In genomic region chr7:121466331-121466730, GRCm38 (mm10) we compare ENCODE assay signal across 19 mouse cellular contexts.
DNase-seq lines count a peak whose midpoint lies in the region; ATAC-seq and TF ChIP-seq lines count a peak whose summit lies in the region.
"Had no signal": no experiment of that assay in that cellular context is flagged by ENCODE, and none has a peak within 500 bp of the region (broad histone marks: within the 10 kb centered on the region; RNA-seq: fewer than 3 reads in every experiment).

No protein-coding gene starts in this region.

- no peaks in the 10 kb centered on the region for H3K9me3 ChIP-seq in forebrain, postnatal 0 days (ENCODE audit: low read length)
- H3K9me3 ChIP-seq: embryonic facial prominence, embryonic 13.5 days; forebrain, embryonic 12.5 days; heart, embryonic 13.5 days; hindbrain, embryonic 15.5 days had no signal

- peak; percentile 16 for DNase-seq in adrenal gland, adult 2 months
- no peak for DNase-seq in adrenal gland, adult 18-20 months (ENCODE audit: low spot score in 2 of 2)
- peak; percentile 18 for DNase-seq in cerebellum, adult 9-11 months
- no peak for DNase-seq in cerebellum, adult 11 months
- DNase-seq in adrenal gland, postnatal 10 days, result peak; percentile 43
- DNase-seq in cerebellum, postnatal 10 days, result peak; percentile 44 to 63
- no peak for DNase-seq in retina, embryonic 14.5 days (ENCODE audit: low spot score)
- DNase-seq in forebrain, postnatal 0 days, result no peak
- DNase-seq: gastrocnemius, adult 2 months; gastrocnemius, postnatal 36 days; heart, adult 11 months; heart, postnatal 36 days; kidney, adult 8-10 months had no signal

- H3K4me1 ChIP-seq in forebrain, postnatal 0 days (ENCODE audit: insufficient read depth), result no peaks in the 10 kb centered on the region
- H3K4me1 ChIP-seq: embryonic facial prominence, embryonic 13.5 days; forebrain, embryonic 12.5 days had no signal

- 72% methylated on average over 5 of the region's 5 CpGs for whole genome bisulfite sequencing in forebrain, postnatal 0 days

- no peak overlapping the region for H3K4me2 ChIP-seq in forebrain, postnatal 0 days (ENCODE audit: low read depth)
- H3K4me2 ChIP-seq: embryonic facial prominence, embryonic 13.5 days; forebrain, embryonic 12.5 days; heart, embryonic 13.5 days; hindbrain, embryonic 15.5 days had no signal

- H3K27ac ChIP-seq in forebrain, postnatal 0 days (ENCODE audit: low read depth, low read length), result no peak overlapping the region
- H3K27ac ChIP-seq: embryonic facial prominence, embryonic 13.5 days; forebrain, embryonic 12.5 days; gastrocnemius, adult 2 months; heart, embryonic 13.5 days; hindbrain, embryonic 15.5 days had no signal

- H3K4me3 ChIP-seq in forebrain, postnatal 0 days (ENCODE audit: low read depth, low read length), result no peak overlapping the region
- H3K4me3 ChIP-seq: embryonic facial prominence, embryonic 13.5 days; forebrain, embryonic 12.5 days; gastrocnemius, adult 2 months; heart, embryonic 13.5 days; hindbrain, embryonic 15.5 days had no signal

- no peak for TF ChIP-seq CTCF in forebrain, postnatal 0 days (IDR thresholded peaks at IDR 0.05; ENCODE audit: low read depth)

- no peaks in the 10 kb centered on the region for H3K36me3 ChIP-seq in forebrain, postnatal 0 days (ENCODE audit: insufficient read depth)
- H3K36me3 ChIP-seq: embryonic facial prominence, embryonic 13.5 days; forebrain, embryonic 12.5 days; heart, embryonic 13.5 days; hindbrain, embryonic 15.5 days had no signal

- no peak for ATAC-seq in forebrain, postnatal 0 days
- ATAC-seq: forebrain, embryonic 16.5 days; intestine, postnatal 0 days had no signal

- H3K9ac ChIP-seq in forebrain, postnatal 0 days, result no peak overlapping the region
- H3K9ac ChIP-seq: embryonic facial prominence, embryonic 13.5 days; forebrain, embryonic 12.5 days; heart, embryonic 13.5 days; hindbrain, embryonic 15.5 days had no signal

- no peaks in the 10 kb centered on the region for H3K27me3 ChIP-seq in forebrain, postnatal 0 days (ENCODE audit: insufficient read depth, low read length)
- H3K27me3 ChIP-seq: embryonic facial prominence, embryonic 13.5 days; forebrain, embryonic 12.5 days; heart, embryonic 13.5 days; hindbrain, embryonic 15.5 days had no signal

Comparison
In these comparisons a context has a peak if more than half of its experiments do, and no peak if none do; other contexts are left out.
1. DNase-seq: peak in adrenal gland, adult 2 months (single experiment), cerebellum, adult 9-11 months (single experiment), adrenal gland, postnatal 10 days (single experiment) and cerebellum, postnatal 10 days (2 of 2); none in adrenal gland, adult 18-20 months (0 of 2), cerebellum, adult 11 months (single experiment), retina, embryonic 14.5 days (single experiment) and forebrain, postnatal 0 days (single experiment).